Mouse (Mus musculus) spleen, adult 2 months (tissue): Measurements from ENCODE around the gene Nqo1.

Source experiments
- CTCF ChIP-seq: fragments of 200-500 bp; IDR thresholded peaks from 2 replicates; pipeline ENCODE4 v1.5.1; 2011; ENCODE audit warnings: mild to moderate bottlenecking, inconsistent platforms; ENCODE audit not compliant: insufficient read depth, insufficient read length, insufficient replicate concordance; ENCODE audit errors: extremely low read depth
- POLR2A ChIP-seq: fragments of 200-500 bp; IDR thresholded peaks from 2 replicates; pipeline ENCODE4 v1.6.1; 2011; ENCODE audit warnings: low read depth, low read length, inconsistent platforms

DNA sequence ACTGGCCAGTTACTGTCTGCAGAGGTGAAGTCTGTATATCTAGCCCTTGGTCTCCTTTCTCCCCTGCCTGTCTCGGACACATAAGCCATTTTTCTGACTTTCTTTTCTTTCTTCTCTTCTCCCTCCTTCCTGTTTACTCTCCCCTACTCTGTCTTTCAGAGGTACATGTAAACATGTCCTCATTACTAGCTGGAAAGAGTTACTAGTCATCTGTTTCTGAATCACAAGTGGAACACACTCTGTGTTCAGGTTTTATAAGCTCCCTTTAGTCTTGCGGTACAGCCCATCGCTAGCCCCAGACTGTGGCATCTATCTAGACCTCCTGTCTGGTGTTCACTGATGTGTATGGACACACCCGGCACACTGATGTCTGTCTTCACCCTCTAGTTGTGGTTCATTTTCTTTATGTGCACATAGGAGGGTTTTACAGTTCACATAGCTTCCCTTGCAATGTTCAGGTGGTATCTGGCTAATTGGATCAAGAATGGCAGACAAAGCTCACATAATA lies 45.4 kb upstream of the Nqo1 start:
- no peak for TF ChIP-seq POLR2A
- TF ChIP-seq CTCF = no peak
